17 mouse cellular contexts compared by ENCODE assay signal in the genomic region with DNA sequence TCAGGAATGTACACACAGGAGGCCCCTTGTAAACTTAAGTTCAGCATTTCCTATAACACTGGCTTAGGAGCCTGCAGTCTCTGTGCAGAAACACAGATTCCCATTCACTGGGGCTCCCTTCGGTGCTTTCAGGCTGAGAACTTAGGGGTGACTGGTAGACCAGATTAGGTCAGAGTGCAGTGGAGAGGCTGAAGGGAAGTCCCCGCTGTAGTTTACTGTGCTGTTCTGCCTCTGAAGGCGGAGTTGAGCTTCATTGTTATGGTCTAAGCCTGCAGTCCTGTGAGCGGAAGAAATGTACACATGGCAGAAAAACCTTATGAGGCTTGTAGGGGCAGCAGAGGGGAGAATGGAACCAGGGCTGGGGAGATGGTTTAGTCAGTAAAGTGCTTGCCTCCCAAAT.
"Had no signal": no experiment of that assay in that cellular context is flagged by ENCODE, and none has a peak within 500 bp of the region (broad histone marks: within the 10 kb centered on the region; RNA-seq: fewer than 3 reads in every experiment).

No protein-coding gene starts in this region.

- ATAC-seq: liver, embryonic 12.5 days; midbrain, embryonic 15.5 days had no signal

- H3K27me3 ChIP-seq: limb, embryonic 15.5 days; liver, embryonic 12.5 days; megakaryocyte, embryonic 14.5 days; midbrain, embryonic 15.5 days; neural tube, embryonic 13.5 days had no signal

- H3K9me3 ChIP-seq: limb, embryonic 15.5 days; midbrain, embryonic 15.5 days had no signal

- H3K4me2 ChIP-seq: limb, embryonic 15.5 days; liver, embryonic 12.5 days; lung, embryonic 14.5 days; midbrain, embryonic 11.5 days; midbrain, embryonic 15.5 days; neural tube, embryonic 13.5 days had no signal

- H3K4me1 ChIP-seq: limb, embryonic 15.5 days; liver, embryonic 12.5 days; midbrain, embryonic 15.5 days; neural tube, embryonic 13.5 days had no signal

- H3K27ac ChIP-seq: layer of hippocampus, adult 2 months; limb, embryonic 15.5 days; liver, embryonic 12.5 days; macrophage; midbrain, embryonic 15.5 days; neural tube, embryonic 13.5 days had no signal

- H3K9ac ChIP-seq: limb, embryonic 15.5 days; liver, embryonic 12.5 days; lung, embryonic 14.5 days; midbrain, embryonic 15.5 days; neural tube, embryonic 13.5 days had no signal

- H3K36me3 ChIP-seq: limb, embryonic 15.5 days; midbrain, embryonic 15.5 days; neural tube, embryonic 13.5 days had no signal

- H3K4me3 ChIP-seq: layer of hippocampus, adult 2 months; limb, embryonic 15.5 days; liver, embryonic 12.5 days; megakaryocyte, embryonic 14.5 days; midbrain, embryonic 15.5 days; neural tube, embryonic 13.5 days had no signal

- DNase-seq: kidney, adult 18-20 months; kidney, postnatal 10 days; kidney, postnatal 4 days; lung, embryonic 14.5 days; lung, postnatal 10 days; retina, postnatal 1 day; right cerebral cortex, postnatal 14 days; thymus, adult 18-20 months; thymus, postnatal 25 days had no signal
